Mouse (Mus musculus) cortical plate, adult 2 months (tissue): ENCODE measurements around the gene Slc44a3.

Experiments used
- CTCF ChIP-seq: fragments of 200-500 bp; IDR thresholded peaks from 2 replicates; pipeline ENCODE4 v1.5.1; 2011; ENCODE audit warnings: mild to moderate bottlenecking, control low read depth, low read length; ENCODE audit not compliant: insufficient read depth; ENCODE audit errors: extremely low read depth
- POLR2A ChIP-seq: fragments of 200-500 bp; IDR thresholded peaks from 2 replicates; pipeline ENCODE4 v1.6.1; 2011; ENCODE audit warnings: mild to moderate bottlenecking, low read length, control low read depth; ENCODE audit not compliant: insufficient read depth; ENCODE audit errors: extremely low read depth

DNA sequence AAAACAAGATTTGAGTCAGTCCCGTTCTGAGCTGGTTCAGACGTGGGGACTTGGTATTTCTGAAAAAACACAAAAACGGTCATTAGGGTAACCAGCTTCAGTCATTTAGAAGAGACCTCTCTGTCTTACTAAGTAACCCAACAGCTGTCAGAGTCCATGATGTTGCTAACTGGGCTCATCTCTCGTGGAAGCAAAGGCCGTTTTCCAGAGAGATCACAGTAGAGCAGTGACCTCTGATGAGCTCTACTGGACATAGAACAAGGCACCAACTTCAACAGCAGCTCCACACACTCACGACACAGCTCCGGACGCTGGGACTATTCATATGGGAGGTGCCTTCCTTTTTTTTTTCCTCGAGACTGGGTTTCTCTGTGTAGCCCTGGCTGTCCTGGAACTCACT lies 35.7 kb upstream of the Slc44a3 start:
- TF ChIP-seq CTCF (no peak), POLR2A (no peak)
